Mouse (Mus musculus): ENCODE results near the gene Slc38a7. TPM values are rescaled to one million over a fixed set of nuclear protein-coding genes. Genes with fewer than 3 reads are reported as not detected.

The Slc38a7 gene
- polyA plus RNA-seq, 1 experiment from 2014 or later = 13.8 TPM

- Histone ChIP-seq H3K9ac (ENCODE audit: low read depth, low read length) (peak overlapping the region; percentile 67), H3K27ac (ENCODE audit: low read depth, low read length) (peak overlapping the region; percentile 93), H3K9me3 (ENCODE audit: control insufficient read depth, low read length) (no peaks in the 10 kb centered on the region), H3K4me3 (ENCODE audit: low read depth, low read length) (peak overlapping the region; percentile 99), H3K36me3 (ENCODE audit: control insufficient read depth, insufficient read depth, low read length) (peaks cover 6% of the 10 kb centered on the region; the same call in 1 of the 2 replicates), H3K4me2 (peak overlapping the region; percentile 78), H3K27me3 (replicated peaks; ENCODE audit: control insufficient read depth, insufficient read depth, low read length) (no peaks in the 10 kb centered on the region), H3K4me1 (replicated peaks; ENCODE audit: control insufficient read depth, insufficient read depth, low read length) (peaks cover 23% of the 10 kb centered on the region)
- WGBS = under 1% methylated on average over 20 of the region's 20 CpGs
- ATAC-seq (replicated peaks; ENCODE audit: low FRiP score) (peak; percentile 87), DNase-seq (ENCODE audit: low spot score) (peak; percentile 84)
Observed at GRCm38 (mm10) chr8:95807861-95808260, 45.5 kb downstream of the Slc38a7 start.

- DNase-seq (ENCODE audit: low spot score) = peak; percentile 97
- Histone ChIP-seq H3K9me3 (ENCODE audit: control insufficient read depth, low read length) (no peaks in the 10 kb centered on the region), H3K4me1 (replicated peaks; ENCODE audit: control insufficient read depth, insufficient read depth, low read length) (peaks cover 25% of the 10 kb centered on the region), H3K27me3 (replicated peaks; ENCODE audit: control insufficient read depth, insufficient read depth, low read length) (no peaks in the 10 kb centered on the region), H3K27ac (ENCODE audit: low read depth, low read length) (peak within 1 kb of the TSS; percentile 94), H3K4me3 (ENCODE audit: low read depth, low read length) (peak within 1 kb of the TSS; percentile 99), H3K4me2 (peak within 1 kb of the TSS; percentile 97), H3K9ac (ENCODE audit: low read depth, low read length) (peak within 1 kb of the TSS; percentile 99), H3K36me3 (ENCODE audit: control insufficient read depth, insufficient read depth, low read length) (peaks cover 6% of the 10 kb centered on the region; the same call in 1 of the 2 replicates)
- WGBS = under 1% methylated on average over 44 of the region's 44 CpGs
- peak; percentile 95 for ATAC-seq (replicated peaks; ENCODE audit: low FRiP score)
Observed at GRCm38 (mm10) chr8:95807331-95807843, 46.0 kb downstream of the Slc38a7 start, which contains the start of gene Cnot1. TSS of gene Cnot1 (minus strand) at chr8:95807464.

- Histone ChIP-seq H3K9me3 (ENCODE audit: control insufficient read depth, low read length) (no peaks in the 10 kb centered on the region), H3K4me1 (replicated peaks; ENCODE audit: control insufficient read depth, insufficient read depth, low read length) (peaks cover 26% of the 10 kb centered on the region), H3K4me3 (ENCODE audit: low read depth, low read length) (peak overlapping the region; percentile 99), H3K27ac (ENCODE audit: low read depth, low read length) (peak overlapping the region; percentile 94), H3K27me3 (replicated peaks; ENCODE audit: control insufficient read depth, insufficient read depth, low read length) (no peaks in the 10 kb centered on the region), H3K4me2 (peak overlapping the region; percentile 97), H3K36me3 (ENCODE audit: control insufficient read depth, insufficient read depth, low read length) (peaks cover 10% of the 10 kb centered on the region; the same call in 1 of the 2 replicates), H3K9ac (ENCODE audit: low read depth, low read length) (peak overlapping the region; percentile 99)
- ATAC-seq (replicated peaks; ENCODE audit: low FRiP score) (peak; percentile 3), DNase-seq (ENCODE audit: low spot score) (peak; percentile 59)
- under 1% methylated on average over 68 of the region's 69 CpGs for WGBS
Observed at GRCm38 (mm10) chr8:95806461-95807191, 46.7 kb downstream of the Slc38a7 start.

- Histone ChIP-seq H3K36me3 (ENCODE audit: control insufficient read depth, insufficient read depth, low read length) (peaks cover 14% of the 10 kb centered on the region; the same call in 1 of the 2 replicates), H3K27ac (ENCODE audit: low read depth, low read length) (no peak overlapping the region), H3K4me2 (peak overlapping the region; percentile 97), H3K9ac (ENCODE audit: low read depth, low read length) (peak overlapping the region; percentile 99), H3K4me3 (ENCODE audit: low read depth, low read length) (peak overlapping the region; percentile 99), H3K9me3 (ENCODE audit: control insufficient read depth, low read length) (no peaks in the 10 kb centered on the region), H3K27me3 (replicated peaks; ENCODE audit: control insufficient read depth, insufficient read depth, low read length) (no peaks in the 10 kb centered on the region), H3K4me1 (replicated peaks; ENCODE audit: control insufficient read depth, insufficient read depth, low read length) (peaks cover 28% of the 10 kb centered on the region)
- WGBS = 62% methylated on average over 2 of the region's 2 CpGs
- ATAC-seq (replicated peaks; ENCODE audit: low FRiP score) (no peak), DNase-seq (ENCODE audit: low spot score) (no peak)
Observed at GRCm38 (mm10) chr8:95805482-95805881, 47.9 kb downstream of the Slc38a7 start.

- ATAC-seq (replicated peaks; ENCODE audit: low FRiP score) (no peak), DNase-seq (ENCODE audit: low spot score) (no peak)
- Histone ChIP-seq H3K36me3 (ENCODE audit: control insufficient read depth, insufficient read depth, low read length) (peaks cover 14% of the 10 kb centered on the region; the same call in 1 of the 2 replicates), H3K4me1 (replicated peaks; ENCODE audit: control insufficient read depth, insufficient read depth, low read length) (peaks cover 31% of the 10 kb centered on the region), H3K9me3 (ENCODE audit: control insufficient read depth, low read length) (no peaks in the 10 kb centered on the region), H3K4me2 (no peak overlapping the region), H3K9ac (ENCODE audit: low read depth, low read length) (no peak overlapping the region), H3K4me3 (ENCODE audit: low read depth, low read length) (no peak overlapping the region), H3K27ac (ENCODE audit: low read depth, low read length) (no peak overlapping the region), H3K27me3 (replicated peaks; ENCODE audit: control insufficient read depth, insufficient read depth, low read length) (no peaks in the 10 kb centered on the region)
- 78% methylated on average over 8 of the region's 8 CpGs for WGBS
Observed at GRCm38 (mm10) chr8:95802231-95802630, 51.1 kb downstream of the Slc38a7 start.

GRCm38 (mm10) chr8:95801476-95802064 is 51.8 kb downstream of the Slc38a7 start:
- no peak overlapping the region for H3K4me2 ChIP-seq
- peaks cover 14% of the 10 kb centered on the region; the same call in 1 of the 2 replicates for H3K36me3 ChIP-seq (ENCODE audit: control insufficient read depth, insufficient read depth, low read length)
- H3K4me3 ChIP-seq (ENCODE audit: low read depth, low read length) = no peak overlapping the region
- no peaks in the 10 kb centered on the region for H3K27me3 ChIP-seq (replicated peaks; ENCODE audit: control insufficient read depth, insufficient read depth, low read length)
- ATAC-seq (replicated peaks; ENCODE audit: low FRiP score) = no peak
- no peak overlapping the region for H3K9ac ChIP-seq (ENCODE audit: low read depth, low read length)
- 90% methylated on average over 1 of the region's 1 CpGs for WGBS
- peaks cover 31% of the 10 kb centered on the region for H3K4me1 ChIP-seq (replicated peaks; ENCODE audit: control insufficient read depth, insufficient read depth, low read length)
- DNase-seq (ENCODE audit: low spot score) = no peak
- H3K9me3 ChIP-seq (ENCODE audit: control insufficient read depth, low read length) = no peaks in the 10 kb centered on the region
- H3K27ac ChIP-seq (ENCODE audit: low read depth, low read length) = no peak overlapping the region

GRCm38 (mm10) chr8:95800353-95800752 is 53.0 kb downstream of the Slc38a7 start:
- 79% methylated on average over 3 of the region's 3 CpGs for WGBS
- H3K27me3 ChIP-seq (replicated peaks; ENCODE audit: control insufficient read depth, insufficient read depth, low read length) = no peaks in the 10 kb centered on the region
- no peak overlapping the region for H3K4me2 ChIP-seq
- H3K36me3 ChIP-seq (ENCODE audit: control insufficient read depth, insufficient read depth, low read length) = peaks cover 11% of the 10 kb centered on the region; the same call in 1 of the 2 replicates
- ATAC-seq (replicated peaks; ENCODE audit: low FRiP score) (no peak), DNase-seq (ENCODE audit: low spot score) (no peak)
- H3K27ac ChIP-seq (ENCODE audit: low read depth, low read length) = no peak overlapping the region
- peaks cover 26% of the 10 kb centered on the region for H3K4me1 ChIP-seq (replicated peaks; ENCODE audit: control insufficient read depth, insufficient read depth, low read length)
- H3K4me3 ChIP-seq (ENCODE audit: low read depth, low read length) = no peak overlapping the region
- no peaks in the 10 kb centered on the region for H3K9me3 ChIP-seq (ENCODE audit: control insufficient read depth, low read length)
- no peak overlapping the region for H3K9ac ChIP-seq (ENCODE audit: low read depth, low read length)

GRCm38 (mm10) chr8:95799891-95800290 is 53.4 kb downstream of the Slc38a7 start:
- Histone ChIP-seq H3K4me2 (no peak overlapping the region), H3K4me3 (ENCODE audit: low read depth, low read length) (no peak overlapping the region), H3K36me3 (ENCODE audit: control insufficient read depth, insufficient read depth, low read length) (peaks cover 11% of the 10 kb centered on the region; the same call in 1 of the 2 replicates), H3K27ac (ENCODE audit: low read depth, low read length) (no peak overlapping the region), H3K9me3 (ENCODE audit: control insufficient read depth, low read length) (no peaks in the 10 kb centered on the region), H3K9ac (ENCODE audit: low read depth, low read length) (no peak overlapping the region), H3K27me3 (replicated peaks; ENCODE audit: control insufficient read depth, insufficient read depth, low read length) (no peaks in the 10 kb centered on the region), H3K4me1 (replicated peaks; ENCODE audit: control insufficient read depth, insufficient read depth, low read length) (peaks cover 21% of the 10 kb centered on the region)
- WGBS = 87% methylated on average over 1 of the region's 1 CpGs
- ATAC-seq (replicated peaks; ENCODE audit: low FRiP score) (no peak), DNase-seq (ENCODE audit: low spot score) (no peak)
